In genomic region chr19:53851826-53852698, GRCm38 (mm10) we compare ENCODE assay signal across 10 mouse cellular contexts. TPM values are rescaled to one million over a fixed set of nuclear protein-coding genes. Genes with fewer than 3 reads are reported as not detected.
DNase-seq lines count a peak whose midpoint lies in the region; ATAC-seq and TF ChIP-seq lines count a peak whose summit lies in the region.
"Had no signal": no experiment of that assay in that cellular context is flagged by ENCODE, and none has a peak within 500 bp of the region (broad histone marks: within the 10 kb centered on the region; RNA-seq: fewer than 3 reads in every experiment).

No protein-coding gene starts in this region.

- H3K27me3 ChIP-seq in lung, embryonic 16.5 days (ENCODE audit: control insufficient read depth, insufficient read depth, low read depth, low read length): no peaks in the 10 kb centered on the region
- H3K27me3 ChIP-seq in hindbrain, postnatal 0 days (ENCODE audit: insufficient read depth, low read length): no peaks in the 10 kb centered on the region
- no peaks in the 10 kb centered on the region for H3K27me3 ChIP-seq in stomach, embryonic 14.5 days (ENCODE audit: control insufficient read depth, insufficient read depth, low read length)
- H3K27me3 ChIP-seq: liver, embryonic 12.5 days had no signal

- WGBS in lung, embryonic 16.5 days: 77% methylated on average over 14 of the region's 14 CpGs
- 58% methylated on average over 14 of the region's 14 CpGs for WGBS in hindbrain, postnatal 0 days
- 73% methylated on average over 14 of the region's 14 CpGs for WGBS in stomach, embryonic 14.5 days

- no peak for TF ChIP-seq CTCF in hindbrain, postnatal 0 days (IDR thresholded peaks at IDR 0.05; ENCODE audit: low read depth)

- no peak overlapping the region for H3K4me2 ChIP-seq in lung, embryonic 16.5 days (ENCODE audit: low read depth, low read length)
- peak overlapping the region; percentile 42 for H3K4me2 ChIP-seq in hindbrain, postnatal 0 days (ENCODE audit: low read depth, low read length)
- H3K4me2 ChIP-seq in stomach, embryonic 14.5 days (replicated peaks; ENCODE audit: low read depth, low read length): no peak overlapping the region
- H3K4me2 ChIP-seq: liver, embryonic 12.5 days had no signal

- peaks cover 29% of the 10 kb centered on the region for H3K4me1 ChIP-seq in lung, embryonic 16.5 days (replicated peaks; ENCODE audit: control insufficient read depth, insufficient read depth, low read length)
- peaks cover 32% of the 10 kb centered on the region for H3K4me1 ChIP-seq in hindbrain, postnatal 0 days (ENCODE audit: insufficient read depth, low read length)
- H3K4me1 ChIP-seq in stomach, embryonic 14.5 days (ENCODE audit: control insufficient read depth, insufficient read depth, low read length): peaks cover 21% of the 10 kb centered on the region

- H3K9ac ChIP-seq in lung, embryonic 16.5 days (ENCODE audit: low read length): no peak overlapping the region
- no peak overlapping the region for H3K9ac ChIP-seq in hindbrain, postnatal 0 days (replicated peaks; ENCODE audit: low read length)
- no peak overlapping the region for H3K9ac ChIP-seq in stomach, embryonic 14.5 days (replicated peaks; ENCODE audit: low read depth, low read length)
- H3K9ac ChIP-seq: liver, embryonic 12.5 days had no signal

- no peaks in the 10 kb centered on the region for H3K9me3 ChIP-seq in lung, embryonic 16.5 days (ENCODE audit: control insufficient read depth, low read length)
- H3K9me3 ChIP-seq in hindbrain, postnatal 0 days (ENCODE audit: low read length): no peaks in the 10 kb centered on the region
- no peaks in the 10 kb centered on the region for H3K9me3 ChIP-seq in stomach, embryonic 14.5 days (ENCODE audit: control insufficient read depth, low read depth, low read length)
- H3K9me3 ChIP-seq: liver, embryonic 12.5 days had no signal

- no peaks in the 10 kb centered on the region for H3K36me3 ChIP-seq in lung, embryonic 16.5 days (ENCODE audit: control insufficient read depth, insufficient read depth, low read length)
- H3K36me3 ChIP-seq in hindbrain, postnatal 0 days (ENCODE audit: insufficient read depth, low read length): no peaks in the 10 kb centered on the region
- no peaks in the 10 kb centered on the region for H3K36me3 ChIP-seq in stomach, embryonic 14.5 days (ENCODE audit: control insufficient read depth, insufficient read depth, low read length)
- H3K36me3 ChIP-seq: liver, embryonic 12.5 days had no signal

- peak overlapping the region; percentile 82 for H3K27ac ChIP-seq in lung, embryonic 16.5 days (ENCODE audit: low read length)
- peak overlapping the region; percentile 91 for H3K27ac ChIP-seq in hindbrain, postnatal 0 days
- H3K27ac ChIP-seq in stomach, embryonic 14.5 days (ENCODE audit: low read length): peak overlapping the region; percentile 57
- H3K27ac ChIP-seq: liver, embryonic 12.5 days had no signal

- H3K4me3 ChIP-seq in lung, embryonic 16.5 days (ENCODE audit: low read length): no peak overlapping the region
- H3K4me3 ChIP-seq in hindbrain, postnatal 0 days (ENCODE audit: low read length): no peak overlapping the region
- no peak overlapping the region for H3K4me3 ChIP-seq in stomach, embryonic 14.5 days (ENCODE audit: low read depth, low read length)
- H3K4me3 ChIP-seq: liver, embryonic 12.5 days; myocyte had no signal

- no peak for ATAC-seq in cerebellum, adult (ENCODE audit: insufficient number of reproducible peaks, low FRiP score, low TSS enrichment)
- no peak for ATAC-seq in lung, embryonic 16.5 days (ENCODE audit: low read depth)
- peak; percentile 46 for ATAC-seq in hindbrain, postnatal 0 days
- peak; percentile 30; the same call in 1 of the 2 replicates for ATAC-seq in stomach, embryonic 14.5 days (ENCODE audit: insufficient number of reproducible peaks, insufficient read depth, low FRiP score, low read depth)
- ATAC-seq: liver, embryonic 12.5 days had no signal

- DNase-seq in cerebellum, adult 8-10 months: peak; percentile 26
- DNase-seq in lung, postnatal 36 days: no peak
- DNase-seq in hindbrain, postnatal 0 days (ENCODE audit: low spot score): no peak
- no peak for DNase-seq in urinary bladder, adult 18-20 months (ENCODE audit: low spot score in 2 of 2)
- DNase-seq in T-cell, adult 2 months (ENCODE audit: low spot score): no peak

RNA-seq across cellular contexts. Expression of gene Pdcd4, which starts 40.0 kb away (rescaled TPM):
- polyA plus RNA-seq in lung, embryonic 16.5 days (2015; fragmentation: Nextera tagmentation; extraction: Ambion mirVana): 99.3 and 112 TPM in 2 replicates
- total RNA-seq in hindbrain, postnatal 0 days (2014; rRNA removed): 10.0 and 13.1 TPM in 2 replicates
- polyA plus RNA-seq in hindbrain, postnatal 0 days (2015; fragmentation: Nextera tagmentation; extraction: Ambion mirVana): 83.9 and 90.8 TPM in 2 replicates
- 115 and 123 TPM in 2 replicates for polyA plus RNA-seq in stomach, embryonic 14.5 days (2014; fragmentation: Nextera tagmentation; extraction: Ambion mirVana)

Comparison
In these comparisons a context has a peak if more than half of its experiments do, and no peak if none do; other contexts are left out.
1. ATAC-seq: peak in hindbrain, postnatal 0 days (single experiment) and stomach, embryonic 14.5 days (single experiment); none in cerebellum, adult (single experiment) and lung, embryonic 16.5 days (single experiment).
2. Peak in every context shown above with its lines, with median percentiles within 50 percentile points of each other: H3K27ac ChIP-seq.